Mouse (Mus musculus) liver, adult 2 months (tissue): ENCODE data around the gene Tead1. TPM values are rescaled to one million over a fixed set of nuclear protein-coding genes. Genes with fewer than 3 reads are reported as not detected.

Experiments
- DNase-seq: peaks from one replicate; pipeline ENCODE4 v3.0.0-alpha.2; 2011; ENCODE audit warnings: low read depth, low spot score; ENCODE audit errors: extremely low read depth
- H3K27ac ChIP-seq: fragments of 200-500 bp; replicated peaks from 2 replicates; pipeline ENCODE4 v1.5.1; 2012; ENCODE audit warnings: low read depth, mild to moderate bottlenecking, control low read depth, inconsistent platforms, low read length; ENCODE audit not compliant: insufficient read depth
- H3K27me3 ChIP-seq: fragments of 200-500 bp; 2 replicates; pipeline ENCODE4 v1.6.1; 2012; ENCODE audit warnings: mild to moderate bottlenecking, moderate library complexity, low read length, inconsistent platforms; ENCODE audit not compliant: control insufficient read depth, insufficient read depth
- H3K36me3 ChIP-seq: fragments of 200-500 bp; 2 replicates; pipeline ENCODE4 v1.6.1; 2012; ENCODE audit warnings: low read length, inconsistent platforms; ENCODE audit not compliant: control insufficient read depth, insufficient read depth
- H3K4me1 ChIP-seq: fragments of 200-500 bp; 2 replicates; pipeline ENCODE4 v1.6.1; 2011; ENCODE audit warnings: low read length; ENCODE audit not compliant: control insufficient read depth, insufficient read depth
- H3K4me3 ChIP-seq: fragments of 200-500 bp; 2 replicates; pipeline ENCODE4 v1.5.1; 2011; ENCODE audit warnings: low read depth, mild to moderate bottlenecking, control low read depth, low read length, moderate library complexity; ENCODE audit not compliant: insufficient read depth
- H3K79me2 ChIP-seq: fragments of 200-500 bp; 2 replicates; pipeline ENCODE4 v1.6.1; 2012; ENCODE audit warnings: inconsistent platforms, mild to moderate bottlenecking, low read length, moderate library complexity; ENCODE audit not compliant: control insufficient read depth, insufficient read depth
- H3K9ac ChIP-seq: fragments of 200-500 bp; 2 replicates; pipeline ENCODE4 v1.6.1; 2012; ENCODE audit warnings: low read depth, mild to moderate bottlenecking, control low read depth, inconsistent platforms, low read length
- CTCF ChIP-seq: fragments of 200-500 bp; IDR thresholded peaks from 2 replicates; pipeline ENCODE4 v1.5.1; 2011; ENCODE audit warnings: low read depth, low read length, control low read depth
- POLR2A ChIP-seq: fragments of 200-500 bp; IDR thresholded peaks from 2 replicates; pipeline ENCODE4 v1.6.1; 2011; ENCODE audit warnings: low read length, control low read depth; ENCODE audit not compliant: insufficient read depth; ENCODE audit errors: extremely low read depth
- WGBS: fragments of 180-500 bp; shearing (Covaris S2); methylation state at CpG from one replicate; pipeline ENCODE4 v1.1.7; 2018; 5-methylcytosine and 5-hydroxymethylcytosine counted together
- polyA plus RNA-seq: library from polyadenylated mRNA; depleted of rRNA; stranded (reverse); fragments of >200 nt; gene quantifications from 2 replicates; pipeline ENCODE4 v1.2.3, GENCODE M21; 2012
- total RNA-seq: library from RNA; depleted of rRNA; stranded (reverse); fragments of >200 nt; gene quantifications from 2 replicates; pipeline ENCODE4 v1.2.3, GENCODE M21; 2014

Gene Tead1
- total and polyA plus RNA-seq, 2 experiments = 2.3 to 4.1 TPM

GRCm38 (mm10) chr7:112720989-112721337 lies 41.8 kb downstream of the Tead1 start:
- TF ChIP-seq POLR2A (no peak), CTCF (no peak)
- 55% methylated on average over 4 of the region's 4 CpGs for WGBS
- H3K4me1 ChIP-seq = peaks cover 11% of the 10 kb centered on the region; the same call in 1 of the 2 replicates
- no peak overlapping the region for H3K9ac ChIP-seq
- no peak for DNase-seq
- no peaks in the 10 kb centered on the region for H3K36me3 ChIP-seq
- H3K27me3 ChIP-seq = no peaks in the 10 kb centered on the region
- peaks cover 27% of the 10 kb centered on the region for H3K79me2 ChIP-seq
- H3K4me3 ChIP-seq = no peak overlapping the region
- no peak overlapping the region for H3K27ac ChIP-seq

- no peak for DNase-seq
- WGBS = 91% methylated on average over 4 of the region's 4 CpGs
Observed at GRCm38 (mm10) chr7:112721859-112722258, 42.7 kb downstream of the Tead1 start.

DNA sequence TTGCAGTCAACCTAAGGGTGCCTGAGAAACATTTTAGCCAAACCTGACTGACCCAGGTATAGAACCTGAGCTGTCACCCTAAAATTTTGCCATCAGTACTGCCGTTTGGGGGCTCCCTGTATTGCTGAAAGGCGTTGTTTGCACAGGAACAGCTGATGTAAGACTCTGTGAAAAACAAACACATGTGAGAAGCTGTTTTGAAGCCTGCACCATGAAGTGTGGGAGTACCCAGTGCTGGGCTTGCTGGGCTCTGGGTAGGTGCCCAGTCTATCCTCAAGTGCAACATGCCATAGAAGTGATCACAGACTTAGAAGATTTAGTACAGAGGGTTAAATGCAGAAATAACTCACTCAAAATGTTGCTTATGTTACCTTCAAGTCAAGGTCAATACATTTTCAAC lies 49.3 kb downstream of the Tead1 start:
- Histone ChIP-seq H3K27ac (no peak overlapping the region), H3K4me1 (no peaks in the 10 kb centered on the region), H3K4me3 (no peak overlapping the region), H3K36me3 (no peaks in the 10 kb centered on the region), H3K79me2 (peaks cover 17% of the 10 kb centered on the region), H3K9ac (no peak overlapping the region), H3K27me3 (no peaks in the 10 kb centered on the region)
- 42% methylated on average over 2 of the region's 2 CpGs for WGBS
- no peak for DNase-seq
- TF ChIP-seq CTCF (no peak), POLR2A (no peak)

More at GRCm38 (mm10) chr7:112721859-112722258, 42.7 kb downstream of the Tead1 start:
- H3K79me2 ChIP-seq = peaks cover 27% of the 10 kb centered on the region
- H3K27ac ChIP-seq = no peak overlapping the region
- peaks cover 9% of the 10 kb centered on the region; the same call in 1 of the 2 replicates for H3K4me1 ChIP-seq
- no peaks in the 10 kb centered on the region for H3K36me3 ChIP-seq
- H3K27me3 ChIP-seq = no peaks in the 10 kb centered on the region
- H3K4me3 ChIP-seq = no peak overlapping the region
- H3K9ac ChIP-seq = no peak overlapping the region
- TF ChIP-seq CTCF (no peak), POLR2A (no peak)

GRCm38 (mm10) chr7:112730209-112730608 lies 51.1 kb downstream of the Tead1 start:
- DNase-seq = no peak
- no peak overlapping the region for H3K27ac ChIP-seq
- WGBS = 81% methylated on average over 5 of the region's 5 CpGs
- no peak overlapping the region for H3K9ac ChIP-seq
- H3K36me3 ChIP-seq = no peaks in the 10 kb centered on the region
- peaks cover 10% of the 10 kb centered on the region; the same call in 1 of the 2 replicates for H3K79me2 ChIP-seq
- H3K27me3 ChIP-seq = no peaks in the 10 kb centered on the region
- no peak for TF ChIP-seq POLR2A
- no peak for TF ChIP-seq CTCF
- H3K4me1 ChIP-seq = no peaks in the 10 kb centered on the region
- H3K4me3 ChIP-seq = no peak overlapping the region

DNA sequence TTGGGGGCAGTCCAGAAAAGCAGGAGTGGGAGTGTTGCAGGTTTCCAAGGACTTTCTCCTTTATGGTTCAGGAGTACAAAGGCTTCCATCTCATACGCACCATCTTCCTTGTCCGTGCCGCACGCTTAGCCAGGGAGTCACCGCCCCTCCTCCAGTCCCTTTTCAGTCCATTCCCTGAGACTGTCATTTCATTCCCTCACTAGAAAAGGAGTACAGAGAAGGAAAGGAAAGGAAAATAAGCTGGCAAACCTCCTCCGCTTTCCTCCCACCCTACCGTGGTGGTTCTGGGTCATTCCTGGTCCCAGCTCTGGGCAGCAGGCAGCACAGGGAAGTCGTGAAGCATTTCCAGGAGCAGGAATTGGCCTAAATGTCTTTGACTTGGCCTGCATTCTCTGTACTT lies 52.5 kb downstream of the Tead1 start:
- no peaks in the 10 kb centered on the region for H3K27me3 ChIP-seq
- H3K9ac ChIP-seq = no peak overlapping the region
- no peak for TF ChIP-seq CTCF
- no peak for TF ChIP-seq POLR2A
- H3K4me1 ChIP-seq = no peaks in the 10 kb centered on the region
- no peak overlapping the region for H3K27ac ChIP-seq
- DNase-seq = no peak
- 90% methylated on average over 8 of the region's 8 CpGs for WGBS
- no peaks in the 10 kb centered on the region for H3K36me3 ChIP-seq
- peaks cover 13% of the 10 kb centered on the region; the same call in 1 of the 2 replicates for H3K79me2 ChIP-seq
- H3K4me3 ChIP-seq = no peak overlapping the region

DNA sequence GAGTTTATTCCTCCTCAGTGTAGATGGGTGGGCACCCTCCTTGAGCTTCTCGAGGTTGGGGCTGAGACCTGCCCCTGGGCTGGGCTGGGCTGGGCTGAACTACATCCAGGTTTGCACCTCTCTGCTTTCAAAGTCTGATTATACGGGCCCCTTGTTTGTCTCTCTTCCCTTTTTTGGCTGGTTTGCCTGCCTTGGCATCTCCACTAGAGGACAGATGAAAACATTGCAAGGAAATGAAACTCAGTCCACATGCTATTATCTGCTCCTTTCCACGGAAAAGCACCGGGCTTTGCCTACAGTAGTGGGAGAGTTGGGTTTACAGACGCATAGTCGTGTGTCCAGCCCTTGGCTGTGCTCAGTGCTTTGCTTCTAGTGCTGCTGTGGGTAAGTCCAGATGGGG lies 60.1 kb downstream of the Tead1 start:
- no peak overlapping the region for H3K9ac ChIP-seq
- no peaks in the 10 kb centered on the region for H3K4me1 ChIP-seq
- H3K27me3 ChIP-seq = no peaks in the 10 kb centered on the region
- H3K36me3 ChIP-seq = no peaks in the 10 kb centered on the region
- H3K79me2 ChIP-seq = peaks cover 17% of the 10 kb centered on the region
- H3K27ac ChIP-seq = no peak overlapping the region
- WGBS = 66% methylated on average over 6 of the region's 6 CpGs
- no peak for TF ChIP-seq POLR2A
- TF ChIP-seq CTCF = no peak
- no peak for DNase-seq
- no peak overlapping the region for H3K4me3 ChIP-seq
